Mouse (Mus musculus) erythroblast, embryonic 14.5 days (primary cell): ENCODE results near the gene Paics.

Source experiments
- GATA1 ChIP-seq: IDR thresholded peaks from 2 replicates; pipeline ENCODE4 v1.6.1; 2012; ENCODE audit warnings: low read length, inconsistent platforms, mixed read lengths
- TAL1 ChIP-seq: IDR thresholded peaks from 3 replicates; pipeline ENCODE4 v1.6.1; 2012; ENCODE audit warnings: low read length, inconsistent platforms, mixed read lengths

DNA sequence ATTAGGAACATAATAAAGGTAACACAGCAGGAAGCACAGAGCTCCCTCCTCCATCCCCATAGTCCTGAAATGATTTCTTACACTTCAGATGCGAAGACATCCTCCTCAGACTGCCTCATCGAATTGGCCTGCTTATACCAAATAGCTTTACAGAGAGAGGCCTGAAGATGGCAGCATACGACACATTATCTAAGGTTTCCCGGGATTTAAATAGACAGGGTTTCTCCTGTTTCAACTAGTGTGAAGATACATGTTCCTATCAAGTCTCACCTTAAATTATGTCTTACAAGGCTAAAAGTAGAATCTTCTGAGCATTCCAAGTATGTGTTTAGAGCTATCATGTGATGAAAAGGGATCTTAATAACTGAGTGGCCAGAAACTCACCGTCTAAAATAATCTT, 47.3 kb downstream of the Paics start:
- TF ChIP-seq GATA1: no peak
- no peak for TF ChIP-seq TAL1
